Mouse (Mus musculus): ENCODE data around the gene Ece1.

Gene Ece1

DNA sequence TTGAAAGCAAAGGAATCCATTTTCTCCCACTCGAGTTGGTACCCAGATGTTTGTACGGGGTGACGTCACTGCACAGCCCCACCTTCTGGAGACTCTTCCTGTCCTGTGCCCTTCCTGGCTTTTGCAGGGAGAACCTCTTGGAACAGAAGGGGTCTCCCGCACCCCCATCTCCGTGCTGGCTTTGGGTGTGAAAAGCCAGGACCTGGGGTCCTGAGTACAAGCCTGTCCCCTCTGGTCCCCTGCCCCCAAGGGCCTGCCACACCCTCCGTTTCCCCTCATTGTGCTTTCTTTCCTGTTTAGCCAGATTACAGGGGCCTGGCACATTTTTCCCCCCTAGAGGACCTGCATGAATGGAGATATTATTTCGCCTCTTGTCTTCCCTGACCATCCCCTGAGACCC, 58.0 kb downstream of the Ece1 start:
- DNase-seq, result no peak

- no peak for DNase-seq
These were observed 58.5 kb downstream of the Ece1 start for GRCm38 (mm10) chr4:137920500-137920961.

DNA sequence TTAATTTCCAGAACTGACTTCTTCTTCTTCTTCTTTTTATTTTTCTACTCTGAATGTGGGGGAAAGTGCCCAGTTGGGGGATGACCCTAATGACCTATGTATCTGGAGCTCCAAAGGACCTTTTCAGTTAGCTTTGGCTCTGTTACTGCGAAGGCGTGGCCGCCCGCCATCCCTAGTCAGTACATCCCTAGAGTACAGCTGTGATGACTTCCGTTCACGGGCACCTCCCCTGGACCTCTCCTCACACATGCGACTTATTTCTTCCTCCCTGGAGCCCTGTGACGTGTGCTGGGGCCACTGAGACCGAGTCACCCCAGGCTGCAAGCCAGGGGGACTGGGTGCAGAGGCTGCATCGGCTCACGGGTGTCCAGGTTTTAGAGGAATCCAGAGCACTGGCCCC, 59.5 kb downstream of the Ece1 start:
- no peak for DNase-seq

- DNase-seq, result no peak
These were observed 61.0 kb downstream of the Ece1 start for GRCm38 (mm10) chr4:137923052-137923451.

GRCm38 (mm10) chr4:137925176-137925575, 63.1 kb downstream of the Ece1 start:
- DNase-seq, result no peak

DNA sequence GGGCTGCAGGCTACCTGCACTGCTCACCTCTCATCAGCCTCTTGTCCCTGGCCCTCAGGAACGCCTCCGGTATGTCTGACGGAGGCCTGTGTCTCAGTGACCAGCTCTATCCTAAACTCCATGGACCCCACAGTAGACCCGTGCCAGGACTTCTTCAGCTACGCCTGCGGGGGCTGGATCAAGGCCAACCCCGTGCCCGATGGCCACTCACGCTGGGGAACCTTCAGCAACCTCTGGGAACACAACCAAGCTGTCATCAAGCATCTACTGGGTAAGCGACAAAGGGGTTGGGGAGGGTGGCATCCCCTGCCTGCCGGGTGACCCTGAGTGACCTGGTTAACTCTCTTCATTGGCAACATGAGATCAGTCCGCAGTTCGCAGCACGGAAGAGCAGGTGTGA, 64.1 kb downstream of the Ece1 start:
- no peak for DNase-seq

DNA sequence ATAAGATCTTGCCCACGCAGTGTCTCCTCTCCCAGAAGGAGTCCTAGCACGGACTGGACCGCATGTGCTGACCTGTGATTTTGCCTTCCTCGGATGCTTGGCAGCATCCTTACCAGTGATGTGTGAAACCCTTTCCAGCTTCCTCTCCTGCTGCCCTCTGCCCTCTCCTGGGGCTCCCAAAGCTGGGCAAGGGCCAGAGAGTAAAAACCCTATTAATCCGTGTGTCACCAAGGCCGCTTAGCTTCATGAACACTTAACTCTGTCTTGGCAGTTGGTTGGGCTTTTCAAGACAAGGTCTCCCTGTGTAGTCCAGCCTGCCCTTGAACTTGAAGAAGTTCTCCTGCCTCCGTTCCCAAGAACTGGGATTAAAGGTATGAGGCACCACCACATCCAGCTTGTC, 65.1 kb downstream of the Ece1 start:
- no peak for DNase-seq

DNA sequence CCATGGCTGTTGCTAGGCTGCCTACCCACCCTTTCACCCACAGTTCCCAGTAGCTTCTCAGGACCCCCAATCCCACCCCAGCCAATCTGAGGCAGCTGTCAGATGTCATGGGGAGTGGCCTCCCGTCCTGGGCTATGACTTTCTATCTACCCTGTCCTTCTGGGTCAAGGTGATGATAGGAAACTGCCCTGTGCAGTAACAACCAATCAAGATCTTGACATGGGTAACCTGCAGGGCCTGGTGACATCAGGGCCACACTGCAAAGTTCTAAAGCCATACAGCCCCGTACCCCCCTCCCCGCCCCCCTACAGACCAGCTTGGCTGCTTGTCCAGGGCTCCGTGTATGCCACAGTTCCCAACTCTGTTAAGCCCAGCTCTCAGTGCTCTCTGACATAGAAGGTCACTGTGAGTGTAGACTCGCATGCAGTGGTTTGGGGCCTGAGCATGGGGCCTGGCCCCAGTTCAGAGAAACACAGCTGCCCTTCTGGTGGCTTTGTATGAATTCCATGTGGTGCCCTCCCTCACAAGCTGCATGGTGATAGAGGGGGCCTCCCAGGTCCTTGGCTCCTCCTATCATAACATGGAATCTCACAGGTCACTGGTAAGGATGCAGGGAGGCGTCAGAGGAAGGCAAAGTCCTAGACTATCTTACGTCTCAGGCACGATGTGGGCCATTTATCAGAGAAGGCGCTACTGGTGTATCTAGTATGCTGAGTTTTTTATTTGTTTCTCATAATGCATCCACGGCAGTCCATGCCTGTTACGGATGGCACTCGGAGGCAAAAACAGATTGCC, 65.9 kb downstream of the Ece1 start:
- no peak for DNase-seq

DNA sequence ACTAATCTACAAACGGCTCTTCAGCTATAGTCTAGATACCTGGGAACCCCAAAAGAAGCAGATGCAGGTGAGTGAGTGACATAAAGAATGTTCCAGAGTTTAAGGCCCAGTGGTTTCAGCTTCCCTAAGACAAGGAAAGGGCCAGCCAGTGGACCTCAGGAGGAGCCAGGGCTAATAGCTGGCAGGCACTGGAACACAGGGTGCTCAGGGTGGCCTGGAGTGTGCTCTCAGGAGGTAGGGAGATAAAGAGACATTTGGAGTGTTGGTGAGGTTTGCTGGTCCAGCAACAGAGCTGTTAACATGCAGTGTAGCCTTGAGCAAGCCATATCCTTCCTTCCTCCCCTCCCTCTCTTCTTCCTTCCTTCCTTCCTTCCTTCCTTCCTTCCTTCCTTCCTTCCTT, 66.8 kb downstream of the Ece1 start:
- DNase-seq, result no peak

- DNase-seq, result no peak
These were observed 67.4 kb downstream of the Ece1 start for GRCm38 (mm10) chr4:137929341-137930016.

GRCm38 (mm10) chr4:137930500-137931008, 68.5 kb downstream of the Ece1 start:
- no peak for DNase-seq

- peak; percentile 46 for DNase-seq
These were observed 69.1 kb downstream of the Ece1 start for GRCm38 (mm10) chr4:137931009-137931757.

GRCm38 (mm10) chr4:137932554-137933178, 70.6 kb downstream of the Ece1 start:
- no peak for DNase-seq

GRCm38 (mm10) chr4:137933328-137933727, 71.3 kb downstream of the Ece1 start:
- DNase-seq, result no peak

DNA sequence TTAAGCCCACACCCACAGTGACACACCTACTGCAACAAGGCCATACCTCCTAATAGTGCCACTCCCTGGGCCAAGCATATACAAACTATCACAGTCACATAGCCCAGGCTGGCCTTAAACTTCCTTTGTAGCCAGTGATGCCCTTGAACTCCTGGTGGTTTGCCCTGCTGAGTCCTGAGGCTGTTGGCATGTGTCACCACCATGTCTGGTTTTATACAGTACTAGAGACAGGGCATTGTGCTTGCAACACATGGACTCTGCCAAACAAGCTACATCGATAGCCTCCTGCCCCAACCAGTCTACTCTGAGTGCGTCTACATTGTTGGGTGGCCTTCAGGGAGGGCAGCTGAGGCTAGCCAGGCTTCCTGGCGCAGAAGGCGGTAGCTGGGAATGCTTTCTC, 74.1 kb downstream of the Ece1 start:
- no peak for DNase-seq

GRCm38 (mm10) chr4:137940061-137940460, 78.0 kb downstream of the Ece1 start:
- no peak for DNase-seq

DNA sequence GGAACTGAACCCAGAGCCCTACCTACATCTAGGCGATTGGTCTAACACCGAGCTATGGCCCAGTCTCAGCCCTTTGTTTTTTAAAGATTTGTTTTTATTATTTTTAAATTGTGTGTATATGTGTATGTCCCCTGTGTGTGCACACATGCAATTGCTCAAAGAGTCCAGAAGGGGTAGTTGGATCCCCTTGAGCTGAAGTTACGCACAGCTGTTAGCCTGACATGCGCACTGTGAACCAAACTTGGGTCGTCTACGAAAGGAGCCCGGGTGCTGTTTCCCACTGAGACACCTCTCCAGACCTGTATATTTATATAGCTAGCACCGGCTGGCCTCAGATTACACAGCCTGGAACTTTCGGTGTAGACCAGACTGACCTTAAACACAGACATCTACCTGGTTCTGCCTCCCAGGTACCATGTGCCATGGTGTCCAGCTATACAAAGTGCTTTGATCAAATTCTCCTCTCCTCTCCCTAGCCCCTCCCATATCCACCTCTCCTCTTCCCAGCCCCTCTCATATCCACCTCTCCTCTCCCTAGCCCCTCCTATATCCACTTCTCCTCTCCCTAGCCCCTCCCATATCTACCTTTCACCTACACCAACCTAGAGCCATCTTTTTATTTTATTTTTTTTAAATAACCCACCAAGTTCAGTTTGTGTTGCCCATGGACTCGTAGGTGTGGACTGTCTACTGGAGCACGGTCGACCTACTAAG, 79.3 kb downstream of the Ece1 start:
- DNase-seq, result no peak

GRCm38 (mm10) chr4:137941871-137942781, 80.1 kb downstream of the Ece1 start:
- DNase-seq, result no peak

DNA sequence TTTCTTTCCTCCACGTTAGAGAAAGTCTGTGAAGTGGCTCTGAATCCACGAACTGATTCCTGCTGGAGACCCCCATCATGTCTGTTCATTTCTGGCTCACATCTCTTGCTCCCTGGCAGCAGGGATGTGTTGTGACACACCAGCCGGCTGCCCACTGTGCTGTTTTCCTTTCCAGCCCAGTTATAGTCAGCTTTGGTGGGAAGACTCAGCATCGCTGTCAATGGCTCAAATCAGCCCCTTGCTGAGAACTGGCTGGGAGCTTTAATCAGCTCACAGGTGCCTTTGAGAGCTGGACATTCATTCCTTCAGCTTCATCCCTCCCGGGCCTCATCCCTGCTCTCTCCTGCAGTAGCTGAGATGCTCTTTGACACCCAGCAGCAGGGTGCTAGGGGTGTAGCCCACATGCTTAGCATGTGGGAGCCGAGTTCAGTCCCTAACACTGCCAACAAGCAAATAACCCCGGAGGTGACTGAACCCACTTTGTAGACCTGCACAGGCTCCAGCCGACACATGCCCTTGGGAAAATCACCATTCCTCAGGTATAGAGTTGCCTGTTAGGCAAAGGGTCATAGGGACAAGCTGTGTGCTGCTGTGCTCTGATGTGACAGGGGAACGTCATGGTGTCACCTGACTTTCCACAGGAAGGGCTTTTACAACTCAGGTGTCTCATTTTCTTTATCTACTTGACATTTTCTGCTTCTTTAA, 80.9 kb downstream of the Ece1 start:
- no peak for DNase-seq

- DNase-seq, result no peak
These were observed 81.5 kb downstream of the Ece1 start for GRCm38 (mm10) chr4:137943540-137943939.

DNA sequence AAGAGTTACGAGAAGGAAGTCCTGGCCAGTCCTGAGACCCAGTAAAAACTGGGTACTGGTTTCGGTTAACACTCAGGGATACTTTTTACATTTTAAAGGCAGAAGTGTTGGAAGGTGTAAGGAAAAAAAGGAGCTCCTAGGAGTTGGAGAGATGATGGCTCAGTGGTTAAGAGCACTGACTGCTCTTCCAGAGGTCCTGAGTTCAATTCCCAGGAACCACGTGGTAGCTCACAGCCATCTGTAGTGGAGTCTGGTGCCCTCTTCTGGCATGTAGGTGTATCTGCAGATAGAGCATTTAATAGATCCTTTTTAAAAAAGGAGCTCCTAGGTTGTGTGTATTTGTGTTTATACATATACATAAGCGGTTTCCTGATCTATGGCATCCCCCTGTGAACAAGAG, 83.3 kb downstream of the Ece1 start:
- DNase-seq, result no peak
